In genomic region chr8:124897386-124898250, GRCm38 (mm10) we compare ENCODE assay signal across 7 mouse cellular contexts. TPM values are rescaled to one million over a fixed set of nuclear protein-coding genes. Genes with fewer than 3 reads are reported as not detected.
DNase-seq lines count a peak whose midpoint lies in the region; ATAC-seq lines count a peak whose summit lies in the region.

Gene Exoc8 (minus strand): TSS chr8:124897705.
Gene Sprtn (plus strand): TSS chr8:124897886.

- intact Hi-C loops in left cerebral cortex, postnatal 36 days (cut with DNase I): loop anchor here (5.0 kb wide), 2 partner anchors 115 to 145 kb away; partner anchors contain the start of gene Tsnax

- H3K27ac ChIP-seq in intestine, embryonic 16.5 days (ENCODE audit: low read length): peak within 1 kb of the TSS; percentile 88
- H3K27ac ChIP-seq in midbrain, embryonic 11.5 days (ENCODE audit: low read depth, low read length): peak within 1 kb of the TSS; percentile 35; the same call in 1 of the 2 replicates

- DNase-seq in adrenal gland, adult 8-10 months: peak; percentile 95
- DNase-seq in embryo, embryonic 9.5 days (ENCODE audit: extremely low spot score): peak; percentile 97
- peak; percentile 97 to 98 for DNase-seq in gastrocnemius, postnatal 4 days (ENCODE audit: low spot score in 2 of 2)
- peak; percentile 97 to 99 for DNase-seq in left cerebral cortex, postnatal 36 days (ENCODE audit: low spot score in 2 of 2)
- DNase-seq in midbrain, embryonic 11.5 days (ENCODE audit: low spot score, missing footprints): peak; percentile 100
- DNase-seq in skeletal muscle tissue, adult 2 months (ENCODE audit: low read depth, low spot score): peak; percentile 97

- H3K4me1 ChIP-seq in intestine, embryonic 16.5 days (ENCODE audit: control insufficient read depth, insufficient read depth, low read length): peaks cover 19% of the 10 kb centered on the region
- H3K4me1 ChIP-seq in midbrain, embryonic 11.5 days (ENCODE audit: control insufficient read depth, insufficient read depth, low read length): peaks cover 18% of the 10 kb centered on the region

- WGBS in intestine, embryonic 16.5 days: under 1% methylated on average over 111 of the region's 114 CpGs
- under 1% methylated on average over 114 of the region's 114 CpGs for WGBS in midbrain, embryonic 11.5 days

- peak within 1 kb of the TSS; percentile 77 for H3K4me2 ChIP-seq in intestine, embryonic 16.5 days (ENCODE audit: low read depth, low read length)
- peak within 1 kb of the TSS; percentile 100 for H3K4me2 ChIP-seq in midbrain, embryonic 11.5 days

- peak within 1 kb of the TSS; percentile 88 for H3K9ac ChIP-seq in intestine, embryonic 16.5 days (ENCODE audit: low read depth, low read length)
- H3K9ac ChIP-seq in midbrain, embryonic 11.5 days (ENCODE audit: low read length): peak within 1 kb of the TSS; percentile 84

- H3K4me3 ChIP-seq in intestine, embryonic 16.5 days (ENCODE audit: low read length): peak within 1 kb of the TSS; percentile 97
- peak within 1 kb of the TSS; percentile 95 for H3K4me3 ChIP-seq in midbrain, embryonic 11.5 days (ENCODE audit: low read depth, low read length)

- H3K27me3 ChIP-seq in intestine, embryonic 16.5 days (replicated peaks; ENCODE audit: control insufficient read depth, insufficient read depth, low read length): no peaks in the 10 kb centered on the region
- H3K27me3 ChIP-seq in midbrain, embryonic 11.5 days (ENCODE audit: control insufficient read depth, insufficient read depth, low read length): no peaks in the 10 kb centered on the region

- ATAC-seq in intestine, embryonic 16.5 days: peak; percentile 91
- ATAC-seq in midbrain, embryonic 11.5 days (ENCODE audit: low FRiP score): peak; percentile 90

- peaks cover 15% of the 10 kb centered on the region for H3K36me3 ChIP-seq in intestine, embryonic 16.5 days (ENCODE audit: control insufficient read depth, insufficient read depth, low read length)
- H3K36me3 ChIP-seq in midbrain, embryonic 11.5 days (ENCODE audit: control insufficient read depth, insufficient read depth, low read length): peaks cover 5% of the 10 kb centered on the region; the same call in 1 of the 2 replicates

- H3K9me3 ChIP-seq in intestine, embryonic 16.5 days (ENCODE audit: control insufficient read depth, low read length): no peaks in the 10 kb centered on the region
- no peaks in the 10 kb centered on the region for H3K9me3 ChIP-seq in midbrain, embryonic 11.5 days (ENCODE audit: control insufficient read depth, low read length)

RNA-seq across cellular contexts. Expression of gene Exoc8, which starts in this region (rescaled TPM):
- total RNA-seq in adrenal gland, adult 8-10 months (2022): 10 to 100 TPM; 22.1 to 28.1 (median 25.0) TPM
- total RNA-seq in gastrocnemius, postnatal 4 days (2021): 10 to 100 TPM; 10.4 to 11.3 TPM
- polyA plus RNA-seq in intestine, embryonic 16.5 days (2015; fragmentation: Nextera tagmentation; extraction: Ambion mirVana): 3.2 and 6.0 TPM in 2 replicates
- 10 to 100 TPM; 34.5 to 35.3 TPM for total RNA-seq in left cerebral cortex, postnatal 36 days (2021)
- polyA plus RNA-seq in midbrain, embryonic 11.5 days (2014; fragmentation: Nextera tagmentation; extraction: Ambion mirVana): 7.1 and 7.2 TPM in 2 replicates

RNA-seq across cellular contexts. Expression of gene Sprtn, which starts in this region (rescaled TPM):
- 10 to 100 TPM; 19.4 to 23.6 (median 21.5) TPM for total RNA-seq in adrenal gland, adult 8-10 months (2022)
- total RNA-seq in gastrocnemius, postnatal 4 days (2021): 10 to 100 TPM; 11.7 to 11.9 TPM
- 6.1 and 6.7 TPM in 2 replicates for polyA plus RNA-seq in intestine, embryonic 16.5 days (2015; fragmentation: Nextera tagmentation; extraction: Ambion mirVana)
- 10 to 100 TPM; 11.5 to 15.0 TPM for total RNA-seq in left cerebral cortex, postnatal 36 days (2021)
- polyA plus RNA-seq in midbrain, embryonic 11.5 days (2014; fragmentation: Nextera tagmentation; extraction: Ambion mirVana): 12.5 and 14.1 TPM in 2 replicates

Comparison
In these comparisons a context has a peak if more than half of its experiments do, and no peak if none do; other contexts are left out.
1. Peak in every context shown above with its lines: DNase-seq, ATAC-seq, H3K4me3 ChIP-seq and H3K27ac ChIP-seq.